Mouse (Mus musculus) bone marrow, adult 2 months (tissue): Measurements from ENCODE around the gene Gm28729.

Experiments
- CTCF ChIP-seq: fragments of 200-500 bp; IDR thresholded peaks from 2 replicates; pipeline ENCODE4 v1.5.1; 2011; ENCODE audit warnings: low read length, control low read depth; ENCODE audit not compliant: control insufficient read depth, insufficient read depth
- POLR2A ChIP-seq: fragments of 200-500 bp; IDR thresholded peaks from 2 replicates; pipeline ENCODE4 v1.6.1; 2011; ENCODE audit warnings: low read depth, mild to moderate bottlenecking, control low read depth, low read length, borderline replicate concordance; ENCODE audit not compliant: control insufficient read depth

- TF ChIP-seq CTCF (no peak), POLR2A (no peak)
Observed at GRCm38 (mm10) chr9:96470266-96470974, 54.6 kb downstream of the Gm28729 start.
